Mouse (Mus musculus): ENCODE measurements around the gene Gm10681.

- no peak for TF ChIP-seq CTCF (conservative IDR thresholded peaks at IDR 0.05; ENCODE audit: low read length)
- TF ChIP-seq NANOG (IDR thresholded peaks at IDR 0.05; ENCODE audit: borderline replicate concordance, low read length), result no peak
- no peak for TF ChIP-seq POU5F1 (IDR thresholded peaks at IDR 0.05; ENCODE audit: borderline replicate concordance, low read length)
These were observed 41.0 kb upstream of the Gm10681 start for GRCm38 (mm10) chr3:98629633-98630032.

All from E14TG2a.4 (cell line).